Mouse (Mus musculus) hindbrain, embryonic 13.5 days (tissue): Measurements from ENCODE around the gene Nln. TPM values are rescaled to one million over a fixed set of nuclear protein-coding genes. Genes with fewer than 3 reads are reported as not detected.

ENCODE experiments used
- polyA plus RNA-seq: library from polyadenylated mRNA; unstranded; fragments of >200 nt; fragmentation: Nextera tagmentation; extraction: Ambion mirVana; gene quantifications from 2 replicates; pipeline ENCODE4 v1.2.1, GENCODE M21; 2015

Nln gene
- polyA plus RNA-seq, 1 experiment from 2014 or later = 41.9 TPM

Other genes starting within 250 kb of the Nln start
- gene Erbin, start 189.1 kb downstream of the Nln start, polyA plus RNA-seq = 10.6 and 11.2 TPM in 2 replicates
- gene Sgtb, start 127 bp upstream of the Nln start, polyA plus RNA-seq = 32.7 and 34.7 TPM in 2 replicates
- 66.3 and 68.2 TPM in 2 replicates for gene Trappc13, start 68.9 kb upstream of the Nln start, polyA plus RNA-seq
- 33.6 and 34.2 TPM in 2 replicates for gene Trim23, start 69.2 kb upstream of the Nln start, polyA plus RNA-seq
- 16.6 and 18.6 TPM in 2 replicates for gene Cenpk, start 119.0 kb upstream of the Nln start, polyA plus RNA-seq
- 9.0 and 9.6 TPM in 2 replicates for gene Ppwd1, start 119.2 kb upstream of the Nln start, polyA plus RNA-seq
- gene Adamts6, start 178.2 kb upstream of the Nln start, polyA plus RNA-seq = 1.6 and 1.8 TPM in 2 replicates